Mouse (Mus musculus) heart, embryonic 16.5 days (tissue): ENCODE results near the gene Drd3. TPM values are rescaled to one million over a fixed set of nuclear protein-coding genes. Genes with fewer than 3 reads are reported as not detected.

Experiments used
- ATAC-seq: fragments of 200-750 bp; cut with Nextera tagmentation; replicated peaks from 2 replicates; pipeline ENCODE4 v1.8.0; 2017; ENCODE audit warnings: moderate number of reproducible peaks; ENCODE audit not compliant: insufficient read depth, low FRiP score; ENCODE audit errors: extremely low read depth
- H3K27ac ChIP-seq: fragments of 300-500 bp; sonication (generic); 2 replicates; pipeline ENCODE4 v1.5.1; 2014; ENCODE audit warnings: mild to moderate bottlenecking, low read length, control low read depth, moderate library complexity
- H3K27me3 ChIP-seq: fragments of 300-500 bp; sonication (generic); 2 replicates; pipeline ENCODE4 v1.6.1; 2014; ENCODE audit warnings: low read length, mixed read lengths; ENCODE audit not compliant: control insufficient read depth, insufficient read depth
- H3K36me3 ChIP-seq: fragments of 300-500 bp; sonication (generic); 2 replicates; pipeline ENCODE4 v1.6.1; 2014; ENCODE audit not compliant: control insufficient read depth, insufficient read depth
- H3K4me1 ChIP-seq: fragments of 300-500 bp; sonication (generic); 2 replicates; pipeline ENCODE4 v1.6.1; 2014; ENCODE audit warnings: low read length, mixed read lengths; ENCODE audit not compliant: control insufficient read depth, insufficient read depth
- H3K4me2 ChIP-seq: fragments of 300-500 bp; sonication (generic); 2 replicates; pipeline ENCODE4 v1.6.1; 2014; ENCODE audit warnings: low read depth, mild to moderate bottlenecking, control low read depth, low read length
- H3K4me3 ChIP-seq: fragments of 300-500 bp; sonication (generic); 2 replicates; pipeline ENCODE4 v1.5.1; 2014; ENCODE audit warnings: mild to moderate bottlenecking, control low read depth, low read length
- H3K9ac ChIP-seq: fragments of 300-500 bp; sonication (generic); 2 replicates; pipeline ENCODE4 v1.6.1; 2014; ENCODE audit warnings: low read length, control low read depth
- H3K9me3 ChIP-seq: fragments of 300-500 bp; sonication (generic); replicated peaks from 2 replicates; pipeline ENCODE4 v1.6.1; 2016; ENCODE audit warnings: low read length; ENCODE audit not compliant: control insufficient read depth
- WGBS: fragments of 180-500 bp; shearing (Covaris S2); extraction: QIAGEN DNeasy Blood & Tissue Kit; methylation state at CpG from one replicate; pipeline ENCODE4 v1.1.7; 2014; 5-methylcytosine and 5-hydroxymethylcytosine counted together
- polyA plus RNA-seq: library from polyadenylated mRNA; unstranded; fragments of >200 nt; fragmentation: Nextera tagmentation; extraction: Ambion mirVana; gene quantifications from 2 replicates; pipeline ENCODE4 v1.2.1, GENCODE M21; 2015

The Drd3 gene
- not detected in 2 replicates for polyA plus RNA-seq

GRCm38 (mm10) chr16:43753751-43754150, at the start of gene Drd3:
Gene Drd3 (plus strand): TSS chr16:43754026.
- no peaks in the 10 kb centered on the region for H3K36me3 ChIP-seq
- no peaks in the 10 kb centered on the region for H3K27me3 ChIP-seq
- H3K9ac ChIP-seq = no peak within 1 kb of the TSS
- WGBS = 6% methylated on average over 7 of the region's 7 CpGs
- H3K9me3 ChIP-seq = no peaks in the 10 kb centered on the region
- no peak within 1 kb of the TSS for H3K27ac ChIP-seq
- H3K4me3 ChIP-seq = no peak within 1 kb of the TSS
- peak within 1 kb of the TSS; percentile 44 for H3K4me2 ChIP-seq
- ATAC-seq = no peak
- peaks cover 4% of the 10 kb centered on the region; the same call in 1 of the 2 replicates for H3K4me1 ChIP-seq

- H3K4me1 ChIP-seq = peaks cover 8% of the 10 kb centered on the region
- H3K4me2 ChIP-seq = peak overlapping the region; percentile 66
- peak overlapping the region; percentile 36 for H3K4me3 ChIP-seq
- no peak overlapping the region for H3K27ac ChIP-seq
- no peaks in the 10 kb centered on the region for H3K9me3 ChIP-seq
- no peaks in the 10 kb centered on the region for H3K27me3 ChIP-seq
- H3K9ac ChIP-seq = peak overlapping the region; percentile 49
- no peak for ATAC-seq
- no peaks in the 10 kb centered on the region for H3K36me3 ChIP-seq
- WGBS = 46% methylated on average over 13 of the region's 13 CpGs
Measured at GRCm38 (mm10) chr16:43708335-43709061, 45.3 kb upstream of the Drd3 start.

DNA sequence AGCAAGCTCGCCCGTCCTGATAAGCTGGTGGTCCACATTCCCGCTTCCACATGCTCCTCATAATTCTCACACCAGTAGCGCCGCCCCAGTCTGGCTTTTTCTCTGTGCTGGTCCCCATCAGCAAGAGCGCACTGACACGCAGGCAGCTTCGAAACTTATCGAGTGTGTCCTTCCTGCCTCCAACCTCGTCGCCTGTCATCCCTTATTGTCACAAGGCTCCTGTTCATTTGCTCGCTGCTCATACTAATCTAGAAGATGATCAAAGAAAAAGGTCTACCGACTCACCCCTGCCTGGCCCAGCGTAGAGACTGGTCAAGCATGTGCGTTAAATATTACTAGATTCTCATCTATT, 44.8 kb upstream of the Drd3 start:
- Histone ChIP-seq H3K4me2 (peak overlapping the region; percentile 66), H3K9ac (peak overlapping the region; percentile 49), H3K9me3 (no peaks in the 10 kb centered on the region), H3K4me1 (peaks cover 8% of the 10 kb centered on the region), H3K27ac (no peak overlapping the region), H3K27me3 (no peaks in the 10 kb centered on the region), H3K36me3 (no peaks in the 10 kb centered on the region), H3K4me3 (peak overlapping the region; percentile 36)
- WGBS = 32% methylated on average over 15 of the region's 15 CpGs
- ATAC-seq = 0 out of 2 replicates have a peak, but pooled peaks have one; percentile 52

DNA sequence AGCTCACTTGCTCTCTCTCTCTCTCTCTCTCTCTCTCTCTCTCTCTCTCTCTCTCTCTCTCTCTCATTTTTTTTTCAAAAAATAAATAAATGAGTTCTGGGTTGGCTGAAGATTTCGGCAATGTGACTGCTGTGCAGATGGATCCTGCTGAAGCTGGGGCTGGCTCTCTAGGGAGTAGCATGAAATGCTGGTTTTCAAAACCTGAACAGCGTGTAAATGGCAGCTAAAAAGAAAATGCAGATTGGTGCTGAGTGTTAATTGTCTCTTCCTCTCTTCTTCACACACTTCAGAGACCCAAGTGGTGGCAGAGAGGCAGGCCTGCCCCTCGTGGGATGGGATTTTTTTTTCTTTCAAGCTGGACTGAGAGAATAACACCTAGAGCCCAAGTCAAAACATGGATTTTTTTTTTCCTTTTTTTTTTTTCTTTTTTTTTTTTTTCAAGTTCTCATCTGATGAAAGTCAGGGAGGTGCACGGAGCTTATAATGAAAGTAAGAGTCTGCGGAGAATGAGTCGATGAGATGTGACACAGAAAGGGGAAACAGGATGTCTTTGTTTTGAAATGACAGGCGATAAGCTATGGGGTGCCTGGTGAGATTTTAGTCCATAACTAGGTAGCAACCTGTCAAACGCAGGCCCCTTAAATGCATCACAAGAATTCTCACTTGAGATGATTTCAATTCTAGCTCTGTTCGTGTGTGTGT, 44.2 kb upstream of the Drd3 start:
- Histone ChIP-seq H3K36me3 (no peaks in the 10 kb centered on the region), H3K9ac (no peak overlapping the region), H3K27ac (no peak overlapping the region), H3K27me3 (no peaks in the 10 kb centered on the region), H3K4me1 (peaks cover 8% of the 10 kb centered on the region), H3K4me3 (peak overlapping the region; percentile 36), H3K4me2 (peak overlapping the region; percentile 66), H3K9me3 (no peaks in the 10 kb centered on the region)
- WGBS = 43% methylated on average over 9 of the region's 9 CpGs
- no peak for ATAC-seq

DNA sequence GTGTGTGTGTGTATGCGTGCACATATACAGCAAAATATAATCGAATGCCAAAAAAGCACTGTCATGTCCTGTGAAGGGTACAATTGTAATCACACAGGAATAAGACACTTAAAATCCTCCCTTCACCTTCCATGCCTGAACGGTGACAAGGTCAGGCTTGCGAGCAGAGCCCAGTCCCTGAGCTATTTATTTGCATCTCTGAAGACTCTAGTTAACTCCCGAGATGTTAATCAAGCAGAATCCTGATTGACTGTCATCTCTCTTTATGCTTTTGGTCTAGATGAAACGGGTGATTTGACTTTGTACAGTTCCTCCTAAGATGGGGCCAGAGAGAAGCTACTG, 43.7 kb upstream of the Drd3 start:
- H3K27ac ChIP-seq = no peak overlapping the region
- H3K36me3 ChIP-seq = no peaks in the 10 kb centered on the region
- ATAC-seq = no peak
- no peaks in the 10 kb centered on the region for H3K27me3 ChIP-seq
- H3K4me2 ChIP-seq = peak overlapping the region; percentile 66
- H3K9ac ChIP-seq = no peak overlapping the region
- peaks cover 8% of the 10 kb centered on the region for H3K4me1 ChIP-seq
- no peaks in the 10 kb centered on the region for H3K9me3 ChIP-seq
- no peak overlapping the region; the same call in 1 of the 2 replicates for H3K4me3 ChIP-seq
- 50% methylated on average over 6 of the region's 6 CpGs for WGBS

GRCm38 (mm10) chr16:43710651-43711050, 43.2 kb upstream of the Drd3 start:
- WGBS = 66% methylated on average over 11 of the region's 11 CpGs
- Histone ChIP-seq H3K27ac (no peak overlapping the region), H3K4me3 (no peak overlapping the region), H3K36me3 (no peaks in the 10 kb centered on the region), H3K4me1 (peaks cover 8% of the 10 kb centered on the region), H3K4me2 (peak overlapping the region; percentile 66; the same call in 1 of the 2 replicates), H3K9me3 (no peaks in the 10 kb centered on the region), H3K27me3 (no peaks in the 10 kb centered on the region), H3K9ac (no peak overlapping the region)
- ATAC-seq = no peak

DNA sequence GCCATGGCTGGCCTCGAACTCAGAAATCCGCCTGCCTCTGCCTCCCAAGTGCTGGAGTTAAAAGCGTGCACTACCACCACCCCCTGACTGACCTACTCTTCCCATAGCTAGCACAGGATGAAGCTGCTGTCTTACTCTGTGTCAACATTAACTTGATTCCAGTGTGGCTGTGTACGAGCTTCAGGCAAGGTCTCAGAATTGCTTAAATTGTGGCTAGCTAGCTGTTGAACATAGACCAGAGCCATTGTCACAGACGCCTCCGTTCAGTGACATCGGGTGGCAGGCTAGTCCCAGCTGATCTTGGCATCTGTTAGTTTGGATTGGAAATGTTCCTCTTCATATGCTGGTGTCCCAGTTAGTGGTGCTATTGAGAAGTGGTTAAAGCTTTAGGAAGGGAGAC, 42.5 kb upstream of the Drd3 start:
- Histone ChIP-seq H3K4me1 (peaks cover 8% of the 10 kb centered on the region), H3K4me2 (no peak overlapping the region), H3K27me3 (no peaks in the 10 kb centered on the region), H3K9me3 (no peaks in the 10 kb centered on the region), H3K27ac (no peak overlapping the region), H3K4me3 (no peak overlapping the region), H3K36me3 (no peaks in the 10 kb centered on the region), H3K9ac (no peak overlapping the region)
- WGBS = 88% methylated on average over 7 of the region's 7 CpGs
- no peak for ATAC-seq

- Histone ChIP-seq H3K27me3 (no peaks in the 10 kb centered on the region), H3K36me3 (no peaks in the 10 kb centered on the region), H3K9ac (no peak overlapping the region), H3K4me3 (no peak overlapping the region), H3K4me2 (no peak overlapping the region), H3K9me3 (peaks cover 3% of the 10 kb centered on the region; the same call in 1 of the 2 replicates), H3K4me1 (no peaks in the 10 kb centered on the region), H3K27ac (no peak overlapping the region)
- 71% methylated on average over 3 of the region's 3 CpGs for WGBS
- ATAC-seq = no peak
Measured at GRCm38 (mm10) chr16:43724444-43724843, 29.4 kb upstream of the Drd3 start.

- Histone ChIP-seq H3K9me3 (no peaks in the 10 kb centered on the region), H3K27ac (no peak overlapping the region), H3K4me3 (no peak overlapping the region), H3K4me2 (no peak overlapping the region), H3K36me3 (no peaks in the 10 kb centered on the region), H3K9ac (no peak overlapping the region), H3K27me3 (no peaks in the 10 kb centered on the region), H3K4me1 (no peaks in the 10 kb centered on the region)
- ATAC-seq = no peak
- 72% methylated on average over 8 of the region's 8 CpGs for WGBS
Measured at GRCm38 (mm10) chr16:43729506-43730221, 24.2 kb upstream of the Drd3 start.
